13 mouse cellular contexts compared by ENCODE assay signal in the genomic region with DNA sequence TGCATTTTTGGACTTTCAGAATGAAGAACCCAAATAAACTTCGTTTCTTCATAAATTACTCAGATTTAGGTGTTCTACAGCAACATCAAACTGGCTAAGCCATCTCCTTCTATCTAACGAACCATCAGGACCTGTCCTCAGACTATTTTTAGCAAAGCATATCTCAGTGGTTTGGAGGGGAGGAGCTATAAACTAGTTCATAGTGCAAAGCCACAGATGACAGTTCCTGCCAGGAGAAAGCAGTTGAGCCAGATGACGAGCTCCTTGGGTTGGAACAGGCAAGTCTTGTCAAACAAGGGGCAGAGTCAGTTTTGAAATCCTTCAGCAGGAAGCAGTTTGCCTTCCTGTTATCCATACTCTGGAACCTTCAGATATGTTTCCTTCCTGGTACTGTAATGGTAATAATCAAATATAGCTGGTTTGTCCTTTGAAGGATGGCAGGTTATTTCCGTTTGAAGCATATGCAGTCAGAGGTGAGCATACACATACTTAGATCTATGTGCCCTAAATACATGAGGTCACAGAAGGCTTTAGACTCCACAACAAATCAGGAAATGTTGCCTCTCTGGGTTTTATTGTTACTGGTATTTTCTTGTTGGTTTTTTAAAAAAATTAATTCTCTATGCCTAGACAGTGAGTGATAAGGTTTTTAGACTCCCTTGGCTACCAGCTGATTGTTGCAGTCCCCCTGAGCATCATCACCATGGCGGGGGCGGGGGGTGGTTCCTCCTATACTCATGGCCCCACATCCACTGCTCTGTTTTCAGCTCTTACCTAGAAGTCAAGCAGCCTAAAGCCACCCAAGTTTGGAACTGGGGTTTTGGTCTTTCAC.
DNase-seq lines count a peak whose midpoint lies in the region; ATAC-seq and TF ChIP-seq lines count a peak whose summit lies in the region.
"Had no signal": no experiment of that assay in that cellular context is flagged by ENCODE, and none has a peak within 500 bp of the region (broad histone marks: within the 10 kb centered on the region; RNA-seq: fewer than 3 reads in every experiment).

No protein-coding gene starts in this region.

- ATAC-seq in embryonic facial prominence, embryonic 14.5 days (ENCODE audit: low read depth), result no peak
- ATAC-seq in megakaryocyte-erythroid progenitor cell, adult 5-6 weeks (replicated peaks; ENCODE audit: low FRiP score, low TSS enrichment, poor library complexity, severe bottlenecking), result peak; percentile 91

- no peak overlapping the region for H3K4me2 ChIP-seq in embryonic facial prominence, embryonic 14.5 days (ENCODE audit: low read depth, low read length)

- 28% methylated on average over 6 of the region's 6 CpGs for WGBS in thymus, adult 2 months
- 72% methylated on average over 6 of the region's 6 CpGs for WGBS in embryonic facial prominence, embryonic 14.5 days
- WGBS in cerebellum, adult 2 months, result 79% methylated on average over 6 of the region's 6 CpGs

- H3K27ac ChIP-seq in thymus, adult 2 months (ENCODE audit: control insufficient read depth, insufficient read depth, low read length), result no peak overlapping the region
- H3K27ac ChIP-seq in embryonic facial prominence, embryonic 14.5 days (replicated peaks; ENCODE audit: low read depth, low read length), result peak overlapping the region; percentile 33; the same call in 1 of the 2 replicates
- no peak overlapping the region for H3K27ac ChIP-seq in cerebellum, adult 2 months (ENCODE audit: insufficient read depth, low read length)

- DNase-seq in adrenal gland, postnatal 14 days, result peak; percentile 5
- no peak for DNase-seq in adrenal gland, adult 18-20 months (ENCODE audit: low spot score in 2 of 2)
- DNase-seq in thymus, postnatal 0 days (ENCODE audit: low spot score), result peak; percentile 34
- no peak for DNase-seq in thymus, adult 2 months
- peak; percentile 20 for DNase-seq in embryonic facial prominence, embryonic 14.5 days (ENCODE audit: low spot score)
- no peak for DNase-seq in cerebellum, adult 2 months
- no peak for DNase-seq in right cerebral cortex, postnatal 10 days (ENCODE audit: low spot score in 2 of 2)
- DNase-seq: B cell, adult 2 months; cerebellum, postnatal 10 days; heart, adult 11 months; kidney, adult 18-20 months; thymus, postnatal 14 days had no signal

- no peak for TF ChIP-seq POLR2A in thymus, adult 2 months (IDR thresholded peaks at IDR 0.05; ENCODE audit: control insufficient read depth, extremely low read depth, insufficient read depth, low read length, poor library complexity)
- TF ChIP-seq POLR2A in cerebellum, adult 2 months (IDR thresholded peaks at IDR 0.05; ENCODE audit: borderline replicate concordance, insufficient read depth, low read length), result no peak

- no peak overlapping the region for H3K9ac ChIP-seq in embryonic facial prominence, embryonic 14.5 days (ENCODE audit: low read depth, low read length)

- H3K36me3 ChIP-seq in thymus, adult 2 months (ENCODE audit: control insufficient read depth, insufficient read depth, low read length), result no peaks in the 10 kb centered on the region
- no peaks in the 10 kb centered on the region for H3K36me3 ChIP-seq in embryonic facial prominence, embryonic 14.5 days (ENCODE audit: control insufficient read depth, insufficient read depth, low read length)

- no peak overlapping the region for H3K4me3 ChIP-seq in thymus, adult 2 months (ENCODE audit: control insufficient read depth, insufficient read depth, low read length)
- no peak overlapping the region for H3K4me3 ChIP-seq in embryonic facial prominence, embryonic 14.5 days (ENCODE audit: low read depth, low read length)
- no peak overlapping the region for H3K4me3 ChIP-seq in cerebellum, adult 2 months (replicated peaks; ENCODE audit: insufficient read depth, low read depth, low read length)

- no peaks in the 10 kb centered on the region for H3K27me3 ChIP-seq in thymus, adult 2 months (ENCODE audit: control insufficient read depth, insufficient read depth, low read length)
- peaks cover 14% of the 10 kb centered on the region for H3K27me3 ChIP-seq in embryonic facial prominence, embryonic 14.5 days (replicated peaks; ENCODE audit: control insufficient read depth, insufficient read depth, low read length)
- H3K27me3 ChIP-seq in cerebellum, adult 2 months (ENCODE audit: control insufficient read depth, insufficient read depth, low read length), result no peaks in the 10 kb centered on the region

- TF ChIP-seq CTCF in thymus, adult 2 months (IDR thresholded peaks at IDR 0.05; ENCODE audit: borderline replicate concordance, control insufficient read depth, extremely low read depth, insufficient read depth, low read length, poor library complexity), result no peak
- TF ChIP-seq CTCF in cerebellum, adult 2 months (IDR thresholded peaks at IDR 0.05; ENCODE audit: borderline replicate concordance, insufficient read depth, low read depth, low read length), result no peak

- peaks cover 4% of the 10 kb centered on the region for H3K4me1 ChIP-seq in thymus, adult 2 months (replicated peaks; ENCODE audit: control insufficient read depth, insufficient read depth, low read length)
- no peaks in the 10 kb centered on the region for H3K4me1 ChIP-seq in embryonic facial prominence, embryonic 14.5 days (ENCODE audit: control insufficient read depth, insufficient read depth, low read length)
- H3K4me1 ChIP-seq in cerebellum, adult 2 months (ENCODE audit: control insufficient read depth, insufficient read depth, low read length), result no peaks in the 10 kb centered on the region

- H3K9me3 ChIP-seq in embryonic facial prominence, embryonic 14.5 days (ENCODE audit: control insufficient read depth, low read length), result no peaks in the 10 kb centered on the region

Comparison
In these comparisons a context has a peak if more than half of its experiments do, and no peak if none do; other contexts are left out.
1. DNase-seq: peak in adrenal gland, postnatal 14 days (single experiment), thymus, postnatal 0 days (single experiment) and embryonic facial prominence, embryonic 14.5 days (single experiment); none in adrenal gland, adult 18-20 months (0 of 2), thymus, adult 2 months (single experiment), cerebellum, adult 2 months (0 of 2) and right cerebral cortex, postnatal 10 days (0 of 2).